Mouse (Mus musculus): ENCODE results near the gene Tmprss2.

Tmprss2 gene

GRCm38 (mm10) chr16:97610939-97611338 lies at the start of gene Tmprss2:
TSS of gene Tmprss2 (minus strand) at chr16:97611195.
- peak; percentile 56 to 65 for DNase-seq (ENCODE audit: low spot score in 2 of 2)

GRCm38 (mm10) chr16:97659225-97659658 lies 48.2 kb upstream of the Tmprss2 start:
- no peak for DNase-seq (ENCODE audit: low spot score in 2 of 2)

- DNase-seq (ENCODE audit: low spot score in 2 of 2) = no peak
Measured at GRCm38 (mm10) chr16:97658481-97658880, 47.5 kb upstream of the Tmprss2 start.

GRCm38 (mm10) chr16:97655800-97656199 lies 44.8 kb upstream of the Tmprss2 start:
- DNase-seq (ENCODE audit: low spot score in 2 of 2) = no peak

- no peak for DNase-seq (ENCODE audit: low spot score in 2 of 2)
Measured at GRCm38 (mm10) chr16:97649522-97650188, 38.7 kb upstream of the Tmprss2 start.

GRCm38 (mm10) chr16:97644681-97645080 lies 33.7 kb upstream of the Tmprss2 start:
- DNase-seq (ENCODE audit: low spot score in 2 of 2) = no peak

- no peak for DNase-seq (ENCODE audit: low spot score in 2 of 2)
Measured at GRCm38 (mm10) chr16:97639630-97640029, 28.6 kb upstream of the Tmprss2 start.

GRCm38 (mm10) chr16:97632880-97633484 lies 22.0 kb upstream of the Tmprss2 start:
- peak in 1 of 2 experiments; percentile 34 for DNase-seq (ENCODE audit: low spot score in 2 of 2)

- no peak for DNase-seq (ENCODE audit: low spot score in 2 of 2)
Measured at GRCm38 (mm10) chr16:97623166-97623565, 12.2 kb upstream of the Tmprss2 start.

GRCm38 (mm10) chr16:97622383-97622889 lies 11.4 kb upstream of the Tmprss2 start:
- DNase-seq (ENCODE audit: low spot score in 2 of 2) = no peak

- DNase-seq (ENCODE audit: low spot score in 2 of 2) = no peak
Measured at GRCm38 (mm10) chr16:97618285-97618684, 7.3 kb upstream of the Tmprss2 start.

- no peak for DNase-seq (ENCODE audit: low spot score in 2 of 2)
Measured at GRCm38 (mm10) chr16:97612009-97612408, 1.0 kb upstream of the Tmprss2 start.

GRCm38 (mm10) chr16:97610246-97610645 lies 749 bp downstream of the Tmprss2 start:
- no peak for DNase-seq (ENCODE audit: low spot score in 2 of 2)

GRCm38 (mm10) chr16:97609676-97610075 lies 1.3 kb downstream of the Tmprss2 start:
- DNase-seq (ENCODE audit: low spot score in 2 of 2) = no peak

- no peak for DNase-seq (ENCODE audit: low spot score in 2 of 2)
Measured at GRCm38 (mm10) chr16:97607956-97608355, 3.0 kb downstream of the Tmprss2 start.

GRCm38 (mm10) chr16:97606829-97607228 lies 4.2 kb downstream of the Tmprss2 start:
- DNase-seq (ENCODE audit: low spot score in 2 of 2) = no peak

GRCm38 (mm10) chr16:97605957-97606721 lies 4.9 kb downstream of the Tmprss2 start:
- DNase-seq (ENCODE audit: low spot score in 2 of 2) = no peak

GRCm38 (mm10) chr16:97602256-97602655 lies 8.7 kb downstream of the Tmprss2 start:
- DNase-seq (ENCODE audit: low spot score in 2 of 2) = no peak

- no peak for DNase-seq (ENCODE audit: low spot score in 2 of 2)
Measured at GRCm38 (mm10) chr16:97600591-97600990, 10.4 kb downstream of the Tmprss2 start.

GRCm38 (mm10) chr16:97598046-97598445 lies 12.9 kb downstream of the Tmprss2 start:
- no peak for DNase-seq (ENCODE audit: low spot score in 2 of 2)

- peak in 1 of 2 experiments; percentile 28 for DNase-seq (ENCODE audit: low spot score in 2 of 2)
Measured at GRCm38 (mm10) chr16:97593816-97594509, 17.0 kb downstream of the Tmprss2 start.

- DNase-seq (ENCODE audit: low spot score in 2 of 2) = peak; percentile 65 to 87
Measured at GRCm38 (mm10) chr16:97593057-97593456, 17.9 kb downstream of the Tmprss2 start.

Data from urinary bladder, postnatal 4 days (tissue).